Mouse (Mus musculus) heart, embryonic 11.5 days (tissue): ENCODE data around the gene Zmat5. TPM values are rescaled to one million over a fixed set of nuclear protein-coding genes. Genes with fewer than 3 reads are reported as not detected.

Experiments used
- ATAC-seq: fragments of 200-750 bp; cut with Nextera tagmentation; replicated peaks from 2 replicates; pipeline ENCODE4 v1.8.0; 2017; ENCODE audit warnings: moderate library complexity; ENCODE audit not compliant: insufficient number of reproducible peaks, low FRiP score, low TSS enrichment
- H3K27ac ChIP-seq: fragments of 300-500 bp; sonication (generic); 2 replicates; pipeline ENCODE4 v1.5.1; 2014; ENCODE audit warnings: mild to moderate bottlenecking, low read depth, low read length
- H3K27me3 ChIP-seq: fragments of 300-500 bp; sonication (generic); 2 replicates; pipeline ENCODE4 v1.6.1; 2014; ENCODE audit warnings: mild to moderate bottlenecking, low read length, mixed read lengths; ENCODE audit not compliant: control insufficient read depth, insufficient read depth
- H3K36me3 ChIP-seq: fragments of 300-500 bp; sonication (generic); 2 replicates; pipeline ENCODE4 v1.6.1; 2014; ENCODE audit warnings: mild to moderate bottlenecking, low read length, moderate library complexity, mixed read lengths; ENCODE audit not compliant: control insufficient read depth, insufficient read depth
- H3K4me1 ChIP-seq: fragments of 300-500 bp; sonication (generic); 2 replicates; pipeline ENCODE4 v1.6.1; 2014; ENCODE audit warnings: low read length; ENCODE audit not compliant: control insufficient read depth, insufficient read depth
- H3K4me2 ChIP-seq: fragments of 300-500 bp; sonication (generic); 2 replicates; pipeline ENCODE4 v1.6.1; 2014; ENCODE audit warnings: mild to moderate bottlenecking, moderate library complexity
- H3K4me3 ChIP-seq: fragments of 300-500 bp; sonication (generic); 2 replicates; pipeline ENCODE4 v1.5.1; 2014; ENCODE audit warnings: low read depth, low read length
- H3K9ac ChIP-seq: fragments of 300-500 bp; sonication (generic); 2 replicates; pipeline ENCODE4 v1.6.1; 2014; ENCODE audit warnings: mild to moderate bottlenecking, low read depth, low read length, moderate library complexity
- H3K9me3 ChIP-seq: fragments of 300-500 bp; sonication (generic); replicated peaks from 2 replicates; pipeline ENCODE4 v1.6.1; 2016; ENCODE audit warnings: low read length; ENCODE audit not compliant: control insufficient read depth
- WGBS: fragments of 180-500 bp; shearing (Covaris S2); extraction: QIAGEN DNeasy Blood & Tissue Kit; methylation state at CpG from one replicate; pipeline ENCODE4 v1.1.7; 2014; ENCODE audit not compliant: insufficient replicate concordance; 5-methylcytosine and 5-hydroxymethylcytosine counted together
- polyA plus RNA-seq: library from polyadenylated mRNA; unstranded; fragments of >200 nt; fragmentation: Nextera tagmentation; extraction: Ambion mirVana; gene quantifications from 2 replicates; pipeline ENCODE4 v1.2.1, GENCODE M21; 2014

Gene Zmat5
- polyA plus RNA-seq, 1 experiment from 2014 or later = 55.8 TPM

- Histone ChIP-seq H3K36me3 (no peaks in the 10 kb centered on the region), H3K9me3 (no peaks in the 10 kb centered on the region), H3K27ac (no peak within 1 kb of the TSS), H3K9ac (peak within 1 kb of the TSS; percentile 2; the same call in 1 of the 2 replicates), H3K27me3 (peaks cover 91% of the 10 kb centered on the region), H3K4me2 (peak within 1 kb of the TSS; percentile 94), H3K4me3 (peak within 1 kb of the TSS; percentile 57), H3K4me1 (peaks cover 11% of the 10 kb centered on the region)
- WGBS = 0% methylated on average over 28 of the region's 73 CpGs
- ATAC-seq = no peak
Observed at GRCm38 (mm10) chr11:4746733-4747132, 42.3 kb downstream of the Zmat5 start, which contains the start of gene Cabp7. Cabp7 (minus strand) TSS chr11:4746778.

DNA sequence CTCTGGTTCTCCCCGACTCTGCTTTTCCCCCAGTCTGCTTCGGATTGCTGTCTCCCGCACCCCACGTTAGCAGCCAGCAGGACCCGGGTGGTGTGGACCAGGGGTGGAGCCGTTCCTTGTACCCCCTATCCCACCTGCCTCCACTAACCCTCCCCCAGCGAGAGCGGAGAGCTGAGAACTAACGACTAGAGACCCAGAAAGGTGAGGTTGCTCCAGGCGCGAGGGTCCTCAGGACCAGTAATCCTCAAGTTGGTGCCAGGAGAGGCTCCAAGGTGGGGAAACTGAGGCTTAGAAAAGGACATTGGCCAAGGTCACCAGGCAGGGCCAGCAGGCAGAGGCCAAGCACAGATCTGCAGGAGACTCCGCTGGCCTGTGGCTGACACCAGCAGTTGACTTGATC lies 42.8 kb downstream of the Zmat5 start:
- 2% methylated on average over 11 of the region's 12 CpGs for WGBS
- Histone ChIP-seq H3K9me3 (no peaks in the 10 kb centered on the region), H3K27me3 (peaks cover 91% of the 10 kb centered on the region), H3K36me3 (no peaks in the 10 kb centered on the region), H3K4me3 (peak overlapping the region; percentile 57), H3K4me1 (peaks cover 11% of the 10 kb centered on the region), H3K27ac (no peak overlapping the region), H3K9ac (no peak overlapping the region), H3K4me2 (peak overlapping the region; percentile 94)
- no peak for ATAC-seq

DNA sequence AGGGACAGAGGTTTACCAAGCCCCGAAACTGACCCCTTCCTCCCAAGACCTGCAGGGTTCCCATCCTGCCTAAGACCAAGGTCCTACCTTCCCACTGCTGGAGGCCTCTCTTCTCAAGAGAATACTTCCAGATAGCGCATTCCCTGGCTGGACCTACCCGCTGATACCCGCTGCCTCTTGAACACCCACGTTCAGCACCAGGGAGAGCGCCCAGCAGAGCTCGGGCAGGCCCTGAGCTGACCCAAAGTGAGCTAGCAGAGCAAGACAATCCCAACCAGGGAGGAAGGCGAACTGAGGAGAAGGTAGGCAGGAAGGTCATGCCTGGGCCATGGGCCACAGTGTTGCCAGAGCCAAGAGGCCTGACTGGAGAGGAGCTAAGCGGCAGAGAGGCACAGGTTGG lies 45.8 kb downstream of the Zmat5 start:
- 3% methylated on average over 9 of the region's 9 CpGs for WGBS
- no peaks in the 10 kb centered on the region for H3K36me3 ChIP-seq
- peaks cover 3% of the 10 kb centered on the region; the same call in 1 of the 2 replicates for H3K9me3 ChIP-seq
- H3K4me1 ChIP-seq = peaks cover 11% of the 10 kb centered on the region
- peaks cover 65% of the 10 kb centered on the region for H3K27me3 ChIP-seq
- no peak overlapping the region for H3K4me2 ChIP-seq
- ATAC-seq = no peak
- no peak overlapping the region for H3K27ac ChIP-seq
- H3K9ac ChIP-seq = no peak overlapping the region
- no peak overlapping the region for H3K4me3 ChIP-seq

- H3K36me3 ChIP-seq = no peaks in the 10 kb centered on the region
- H3K27ac ChIP-seq = no peak overlapping the region
- ATAC-seq = no peak
- peaks cover 40% of the 10 kb centered on the region for H3K27me3 ChIP-seq
- H3K4me1 ChIP-seq = no peaks in the 10 kb centered on the region
- no peak overlapping the region for H3K4me2 ChIP-seq
- H3K9me3 ChIP-seq = peaks cover 3% of the 10 kb centered on the region; the same call in 1 of the 2 replicates
- no peak overlapping the region for H3K9ac ChIP-seq
- WGBS = 45% methylated on average over 10 of the region's 10 CpGs
- no peak overlapping the region for H3K4me3 ChIP-seq
Observed at GRCm38 (mm10) chr11:4752836-4753235, 48.4 kb downstream of the Zmat5 start.

DNA sequence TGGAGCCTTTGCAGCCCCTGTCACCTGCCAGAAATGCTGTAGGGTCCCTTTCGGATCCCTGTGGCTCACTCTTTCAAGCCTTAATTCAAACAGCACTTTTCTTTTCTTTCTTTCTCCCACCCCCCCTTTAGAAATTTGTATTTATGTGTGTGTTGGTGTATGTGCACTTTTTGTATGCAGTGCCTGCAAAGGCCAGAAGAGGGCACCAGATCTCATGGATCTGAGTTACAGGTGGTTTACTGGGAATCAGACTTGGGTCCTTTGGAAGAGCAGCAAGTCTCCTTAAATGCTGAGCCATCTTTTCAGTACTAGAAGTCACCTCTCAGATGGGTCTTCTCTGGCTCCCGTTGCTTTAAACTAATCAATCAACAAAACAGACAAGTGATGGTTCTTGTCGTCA lies 49.6 kb downstream of the Zmat5 start:
- Histone ChIP-seq H3K36me3 (no peaks in the 10 kb centered on the region), H3K4me1 (no peaks in the 10 kb centered on the region), H3K4me2 (no peak overlapping the region), H3K27me3 (peaks cover 28% of the 10 kb centered on the region), H3K4me3 (no peak overlapping the region), H3K9ac (no peak overlapping the region), H3K9me3 (peaks cover 3% of the 10 kb centered on the region; the same call in 1 of the 2 replicates), H3K27ac (no peak overlapping the region)
- WGBS = 84% methylated on average over 3 of the region's 3 CpGs
- no peak for ATAC-seq

- peaks cover 19% of the 10 kb centered on the region for H3K27me3 ChIP-seq
Observed at GRCm38 (mm10) chr11:4754867-4755266, 50.4 kb downstream of the Zmat5 start.

DNA sequence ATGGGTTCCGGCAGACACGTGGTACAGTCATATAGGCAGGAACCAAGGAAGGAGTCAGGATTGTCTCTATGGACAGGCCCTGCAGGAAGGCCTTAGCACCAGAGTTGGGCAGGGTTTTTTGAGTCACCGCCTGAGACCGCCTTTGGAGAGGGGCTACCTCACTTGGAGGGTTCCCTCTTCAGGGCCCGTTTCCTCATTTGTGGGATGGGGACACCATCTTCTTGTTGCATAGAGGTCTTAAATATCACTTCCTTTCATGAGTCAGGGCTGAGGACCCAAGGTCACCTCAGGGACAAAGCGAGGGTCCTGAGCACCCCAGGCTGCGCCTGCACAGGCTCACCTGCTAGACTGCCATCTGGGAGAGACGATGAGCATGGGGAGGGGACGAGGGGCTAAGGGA lies 52.0 kb downstream of the Zmat5 start:
- ATAC-seq = no peak
- Histone ChIP-seq H3K27me3 (peaks cover 19% of the 10 kb centered on the region), H3K9ac (no peak overlapping the region), H3K27ac (no peak overlapping the region), H3K4me3 (no peak overlapping the region), H3K36me3 (no peaks in the 10 kb centered on the region), H3K9me3 (peaks cover 3% of the 10 kb centered on the region; the same call in 1 of the 2 replicates), H3K4me2 (no peak overlapping the region), H3K4me1 (0 out of 2 replicates have a peak, but pooled peaks cover 2% of the 10 kb centered on the region)
- 70% methylated on average over 9 of the region's 9 CpGs for WGBS

More at GRCm38 (mm10) chr11:4754867-4755266, 50.4 kb downstream of the Zmat5 start:
- H3K4me1 ChIP-seq = no peaks in the 10 kb centered on the region
- H3K27ac ChIP-seq = no peak overlapping the region
- no peak overlapping the region for H3K4me2 ChIP-seq
- 72% methylated on average over 11 of the region's 11 CpGs for WGBS
- no peak overlapping the region for H3K4me3 ChIP-seq
- H3K9ac ChIP-seq = no peak overlapping the region
- H3K36me3 ChIP-seq = no peaks in the 10 kb centered on the region
- ATAC-seq = no peak
- H3K9me3 ChIP-seq = peaks cover 3% of the 10 kb centered on the region; the same call in 1 of the 2 replicates

DNA sequence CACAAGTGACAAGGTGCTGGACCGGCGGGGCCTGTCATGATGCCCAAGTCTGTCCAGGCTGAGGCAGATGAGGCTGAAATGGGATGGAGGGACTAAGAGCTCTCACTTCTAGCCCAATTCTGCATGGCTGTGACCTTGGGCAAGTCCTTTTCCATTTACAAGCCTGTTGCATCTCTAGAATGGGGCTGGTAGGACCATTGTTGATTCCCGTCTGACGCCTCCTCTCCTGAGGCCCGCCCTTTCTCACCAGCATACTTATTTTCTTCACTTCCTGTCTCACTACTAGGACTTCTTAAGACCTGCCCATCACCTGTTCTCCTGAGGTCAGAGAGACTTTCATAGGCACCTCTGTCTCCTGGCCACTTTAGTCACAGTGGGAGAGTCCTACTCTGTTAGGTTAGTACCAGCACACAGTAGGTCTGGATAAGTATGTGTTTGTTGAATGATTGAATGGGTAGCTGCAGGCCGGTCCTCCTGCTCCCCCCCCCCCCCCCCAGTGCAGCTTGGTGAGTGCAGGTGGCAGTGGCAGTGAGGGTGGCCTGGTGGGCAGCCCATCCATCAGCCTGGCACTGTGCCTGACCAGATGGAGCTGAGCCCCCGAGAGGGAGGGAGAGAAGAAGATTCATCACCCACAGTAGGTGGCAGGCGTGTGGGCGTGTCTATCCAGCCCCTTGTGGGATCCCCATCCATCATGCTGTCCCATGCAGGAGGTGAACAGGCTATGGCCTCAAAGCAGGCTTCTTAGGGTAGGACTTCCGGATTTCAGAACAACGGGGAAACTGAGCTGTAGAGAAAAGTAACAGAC lies 52.7 kb downstream of the Zmat5 start:
- ATAC-seq = no peak
- Histone ChIP-seq H3K27me3 (peaks cover 20% of the 10 kb centered on the region), H3K4me1 (0 out of 2 replicates have a peak, but pooled peaks cover 2% of the 10 kb centered on the region), H3K27ac (no peak overlapping the region), H3K9ac (no peak overlapping the region), H3K4me2 (no peak overlapping the region), H3K9me3 (peaks cover 3% of the 10 kb centered on the region; the same call in 1 of the 2 replicates), H3K4me3 (no peak overlapping the region), H3K36me3 (no peaks in the 10 kb centered on the region)
- WGBS = 45% methylated on average over 11 of the region's 11 CpGs
